Mouse (Mus musculus) adrenal gland, adult 2 months (tissue): ENCODE measurements at regions not wholly inside any gene's neighbourhood (a gene's known extent, or its start where the extent isn't known, plus 50 kb on each side); places are given as distances from the start of the nearest gene placed in this dataset.

Experiments
- DNase-seq: peaks from one replicate; pipeline ENCODE4 v3.0.0; 2021

DNA sequence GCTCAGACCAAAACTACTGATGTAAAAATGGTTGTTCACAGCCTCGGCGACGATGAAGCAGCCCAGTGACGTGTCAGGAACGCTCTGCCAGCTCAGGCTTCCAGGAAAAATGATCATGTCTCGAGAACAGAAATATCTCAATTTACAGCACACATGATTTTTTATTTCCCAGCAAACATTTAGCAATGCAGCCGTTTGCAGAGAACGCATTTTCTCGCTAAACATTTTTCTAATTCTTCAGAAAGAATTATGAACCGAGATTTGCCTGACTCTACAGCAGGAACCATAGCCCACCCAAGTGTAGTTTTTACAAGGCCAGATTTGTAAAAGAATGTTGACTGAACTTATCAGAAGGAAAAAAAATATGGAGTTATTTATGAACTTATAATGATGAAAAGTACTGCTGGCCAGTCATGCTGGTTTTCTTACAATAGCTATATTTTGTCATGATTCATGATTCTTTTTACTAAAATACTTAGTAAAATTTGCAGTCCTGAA, 380.4 kb downstream of the Etnk1 start:
- no peak for DNase-seq

GRCm38 (mm10) chr6:143554946-143555345, 387.9 kb downstream of the Etnk1 start:
- no peak for DNase-seq

DNA sequence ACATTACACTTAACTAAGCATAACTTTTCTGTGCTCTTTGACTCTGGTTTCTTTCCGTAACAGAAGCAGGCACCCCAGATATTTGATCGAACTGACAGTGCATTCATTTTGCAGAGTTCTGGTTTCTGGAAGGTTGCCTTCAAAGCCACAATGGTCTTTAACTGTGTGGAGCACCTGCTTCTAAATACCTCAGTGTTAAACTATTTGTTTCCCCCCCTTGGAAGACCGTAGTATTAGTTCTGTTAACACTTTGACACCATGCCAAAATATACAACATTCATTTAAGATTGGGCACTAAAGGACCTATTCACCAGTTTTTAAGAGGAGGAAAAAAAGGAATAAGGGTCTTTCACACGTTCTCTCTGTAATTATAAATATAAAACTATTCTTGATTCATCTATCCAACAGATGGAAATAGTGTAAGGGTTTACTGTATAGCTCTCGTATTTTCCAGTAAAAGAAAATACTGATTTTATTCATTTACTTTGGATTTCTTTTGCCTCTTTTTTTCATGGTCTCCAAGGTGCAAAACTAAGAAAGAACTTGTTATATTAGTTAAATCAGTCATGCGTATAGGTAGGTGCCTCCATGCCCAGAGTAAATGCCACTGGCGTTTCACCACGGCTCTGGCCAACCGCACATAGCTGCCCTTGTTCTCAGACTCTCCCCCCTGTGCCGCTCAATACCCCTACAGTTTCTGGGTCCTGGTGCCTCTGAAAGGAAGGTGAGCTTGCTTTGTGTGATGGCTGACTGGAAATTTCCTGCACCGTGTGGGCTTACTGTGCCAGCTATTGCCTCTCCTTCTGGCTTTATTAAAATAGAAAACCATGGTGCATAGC, 391.2 kb downstream of the Etnk1 start:
- no peak for DNase-seq

DNA sequence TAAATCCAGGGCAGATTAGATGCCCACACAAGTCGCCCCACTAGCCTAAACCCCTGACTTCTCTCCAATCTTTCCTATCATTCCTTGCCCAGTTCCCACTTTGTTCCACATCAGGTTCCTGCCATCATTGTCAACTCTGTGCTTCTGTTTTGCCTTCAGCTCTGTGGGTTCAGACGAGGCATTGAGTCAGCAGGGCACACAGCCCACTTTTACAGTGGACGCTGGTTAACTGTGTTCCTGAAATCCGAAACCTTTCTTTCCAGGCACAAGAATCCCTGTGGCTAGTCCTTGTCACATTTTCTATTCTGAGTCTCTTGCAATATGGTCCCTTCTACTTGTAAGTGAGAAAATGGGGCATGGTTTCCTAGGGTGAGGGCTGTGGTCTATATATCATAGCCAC, 392.3 kb downstream of the Etnk1 start:
- no peak for DNase-seq

- DNase-seq, result peak; percentile 5
Observed at GRCm38 (mm10) chr6:143561316-143562088, 394.5 kb downstream of the Etnk1 start.

DNA sequence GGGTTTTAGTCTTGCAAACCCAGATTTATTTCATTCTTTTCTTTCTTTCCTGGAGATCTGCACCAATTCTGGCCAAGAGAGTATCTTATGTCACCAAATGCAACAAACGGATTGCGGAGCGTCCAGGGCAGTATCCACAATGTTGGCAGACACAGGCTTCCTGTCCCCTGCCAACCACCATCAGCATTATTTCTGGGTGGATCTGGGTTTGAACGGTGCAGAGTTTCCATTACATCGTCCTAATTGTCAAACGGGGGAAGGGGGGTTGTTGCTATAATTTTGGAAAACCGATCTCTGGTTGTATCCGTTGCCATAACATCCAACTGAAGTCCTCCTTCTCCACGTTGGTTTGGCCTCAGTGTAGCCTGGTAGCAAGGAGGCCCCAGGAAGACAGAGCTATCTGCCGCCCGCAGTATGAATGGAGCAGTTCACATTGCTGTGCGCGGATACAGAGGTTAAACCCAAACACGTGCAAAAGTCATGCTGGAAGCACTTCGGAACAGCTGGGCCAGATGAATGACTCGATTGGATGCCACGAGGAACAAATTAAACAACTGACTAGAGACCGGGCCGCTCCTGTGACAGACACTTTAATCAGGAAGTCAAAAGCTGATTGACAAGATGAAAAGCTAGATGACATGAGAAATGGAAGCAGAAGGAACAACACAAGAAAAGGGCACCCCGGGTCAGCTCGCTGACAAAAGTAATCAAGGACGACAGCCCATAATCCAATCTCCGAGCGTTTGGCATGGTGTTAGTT, 404.5 kb downstream of the Etnk1 start:
- no peak for DNase-seq

GRCm38 (mm10) chr6:143579223-143579622, 412.2 kb downstream of the Etnk1 start:
- no peak for DNase-seq

- no peak for DNase-seq
Observed at GRCm38 (mm10) chr6:143589666-143590065, 422.6 kb downstream of the Etnk1 start.

DNA sequence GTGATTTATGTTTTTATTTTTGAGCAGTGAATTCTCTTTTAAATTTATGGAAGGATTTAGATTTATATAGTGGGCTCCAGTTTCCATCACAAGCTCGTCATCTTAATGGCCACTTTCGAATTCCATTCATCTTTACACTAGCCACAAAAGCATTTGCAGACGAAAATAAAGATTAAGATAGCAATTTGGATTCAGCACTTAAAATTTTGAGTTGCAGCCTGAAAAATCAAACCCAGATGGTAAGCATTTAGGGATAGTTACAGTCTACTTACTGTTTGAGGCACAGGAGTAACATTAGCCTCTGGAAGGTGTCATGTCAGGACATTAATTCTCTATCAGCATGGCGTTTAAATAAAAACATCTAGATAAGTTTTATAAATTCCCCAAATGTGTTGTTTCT, 423.2 kb downstream of the Etnk1 start:
- no peak for DNase-seq

GRCm38 (mm10) chr6:143592490-143592889, 425.5 kb downstream of the Etnk1 start:
- no peak for DNase-seq

DNA sequence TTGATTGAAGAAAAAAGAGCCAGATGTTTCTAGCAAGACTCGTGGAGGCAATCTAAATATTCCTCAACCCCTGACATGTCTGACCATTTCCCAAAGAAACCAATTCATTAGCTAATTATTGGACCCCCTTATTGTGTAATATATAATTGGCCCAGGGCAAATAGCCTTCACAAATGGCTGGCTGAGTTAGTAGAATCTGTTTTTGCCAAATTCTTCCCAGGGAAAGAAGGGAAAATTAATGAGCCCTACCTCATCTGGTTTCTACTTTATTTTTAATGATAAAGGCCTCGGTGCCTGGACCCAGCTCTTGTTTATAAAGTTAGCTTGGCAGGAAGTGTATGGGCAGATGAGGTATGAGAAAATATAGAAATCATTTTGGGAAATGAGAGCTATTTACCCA, 428.5 kb downstream of the Etnk1 start:
- DNase-seq, result no peak

DNA sequence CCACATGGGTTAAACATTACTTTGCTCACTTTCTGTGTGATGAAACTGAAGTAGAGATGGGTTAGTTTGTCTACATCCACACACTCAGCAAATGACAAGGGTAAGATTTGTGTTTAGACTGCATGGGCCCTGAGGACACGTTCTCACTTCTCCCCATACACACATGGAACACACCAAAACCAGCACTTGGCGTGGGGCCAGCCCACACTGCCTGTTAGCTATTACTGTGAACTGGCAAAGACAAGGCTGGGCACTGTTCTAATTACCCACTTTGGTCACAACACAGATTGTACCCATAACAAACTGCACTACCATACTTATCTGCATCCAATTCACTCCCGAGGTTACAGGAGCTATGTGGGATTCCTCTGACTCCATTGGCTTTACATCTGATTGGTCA, 430.4 kb downstream of the Etnk1 start:
- no peak for DNase-seq

DNA sequence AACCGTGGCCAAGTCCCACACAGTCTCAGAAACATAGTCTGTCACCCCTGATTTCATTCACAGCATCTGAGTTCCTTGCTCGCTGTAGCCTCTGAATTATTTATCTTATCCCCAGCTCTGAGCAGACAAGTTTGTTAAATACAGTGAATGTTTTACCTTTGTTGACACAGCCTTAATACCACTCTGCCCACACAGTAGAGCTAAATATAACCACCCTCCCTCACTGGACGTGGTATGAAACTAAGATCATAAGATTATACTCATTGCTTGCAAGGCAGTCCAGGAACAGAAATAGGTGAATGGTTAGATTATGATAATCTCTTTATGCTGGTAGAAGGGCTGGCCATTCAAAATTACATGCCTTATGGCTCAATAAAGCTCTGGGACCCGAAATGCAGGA, 431.9 kb downstream of the Etnk1 start:
- DNase-seq, result no peak

- DNase-seq, result peak; percentile 43
Observed at GRCm38 (mm10) chr6:143609100-143609499, 442.1 kb downstream of the Etnk1 start.

GRCm38 (mm10) chr6:143612966-143613365, 445.9 kb downstream of the Etnk1 start:
- no peak for DNase-seq

- DNase-seq, result peak; percentile 38
Observed at GRCm38 (mm10) chr6:143614431-143614987, 447.5 kb downstream of the Etnk1 start.

DNA sequence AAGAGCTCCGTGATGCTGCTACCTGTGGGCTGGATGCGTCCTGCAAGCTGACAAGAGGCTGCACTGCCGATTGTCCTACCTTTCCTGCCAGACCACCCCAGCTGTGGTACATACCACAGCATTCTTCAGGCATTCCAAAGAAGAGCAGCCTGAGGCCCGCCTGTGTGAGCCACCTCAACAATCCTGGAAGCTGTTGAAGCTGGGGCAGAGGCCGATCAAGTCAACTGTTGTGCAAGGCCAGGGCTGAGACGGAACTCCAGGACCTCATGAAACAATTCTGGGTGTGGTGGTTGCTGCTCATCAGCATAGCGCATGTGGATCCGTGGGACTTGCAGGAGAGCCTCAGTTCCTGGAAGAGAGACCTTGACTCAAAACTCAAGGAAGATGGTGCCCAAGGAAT, 448.3 kb downstream of the Etnk1 start:
- no peak for DNase-seq

DNA sequence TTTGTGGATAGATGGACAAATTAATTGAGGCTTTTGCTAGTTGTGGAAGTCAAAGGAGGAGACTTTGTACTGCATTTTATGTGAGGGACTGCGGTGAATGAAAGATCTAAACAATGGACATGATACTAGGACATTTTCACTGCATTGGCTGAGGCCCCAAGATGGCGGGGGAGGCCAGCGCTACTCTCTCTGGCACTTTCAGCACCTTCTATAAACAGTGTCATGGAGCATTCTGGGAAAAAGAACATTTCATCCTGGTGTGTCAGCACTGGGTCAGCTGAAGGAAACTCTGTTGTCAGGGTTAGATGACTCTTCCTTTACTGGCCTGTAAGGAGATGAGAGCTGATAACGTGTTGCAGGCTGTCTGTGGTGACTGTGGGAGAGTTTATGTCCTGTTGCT, 449.4 kb downstream of the Etnk1 start:
- no peak for DNase-seq

GRCm38 (mm10) chr6:143618558-143618957, 451.5 kb downstream of the Etnk1 start:
- no peak for DNase-seq

DNA sequence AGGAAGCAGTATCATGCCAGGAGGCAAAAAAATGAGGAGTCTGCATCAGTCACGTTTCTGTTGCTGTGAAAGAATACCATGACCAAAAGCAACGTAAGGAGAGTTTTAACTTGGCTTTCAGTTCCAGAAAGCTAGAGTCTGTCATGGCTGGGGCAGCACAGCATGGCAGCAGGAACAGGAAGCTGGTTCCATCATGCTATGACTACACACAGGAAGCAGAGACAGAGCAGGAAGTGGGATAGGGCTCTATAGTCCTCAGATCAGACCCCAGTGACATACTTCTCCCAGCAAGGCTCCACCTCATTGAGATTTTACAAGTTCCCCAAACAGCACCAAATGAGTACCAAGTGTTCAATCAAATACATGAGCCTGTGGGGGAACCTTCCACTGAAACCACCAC, 453.6 kb downstream of the Etnk1 start:
- no peak for DNase-seq

- no peak for DNase-seq
Observed at GRCm38 (mm10) chr6:143622161-143622560, 455.1 kb downstream of the Etnk1 start.

- DNase-seq, result no peak
Observed at GRCm38 (mm10) chr6:143624901-143625300, 457.9 kb downstream of the Etnk1 start.
